Mouse (Mus musculus): Measurements from ENCODE around the gene Prss29.

GRCm38 (mm10) chr17:25298094-25298493, 20.4 kb upstream of the Prss29 start, which contains the start of gene Prss34:
- TF ChIP-seq TAL1 (IDR thresholded peaks at IDR 0.05; ENCODE audit: low read length) (no peak), GATA1 (IDR thresholded peaks at IDR 0.05; ENCODE audit: low read length) (no peak)

Measured in erythroblast, embryonic 14.5 days (primary cell).